Comparison of ENCODE assay signal across 11 mouse cellular contexts in the genomic region with DNA sequence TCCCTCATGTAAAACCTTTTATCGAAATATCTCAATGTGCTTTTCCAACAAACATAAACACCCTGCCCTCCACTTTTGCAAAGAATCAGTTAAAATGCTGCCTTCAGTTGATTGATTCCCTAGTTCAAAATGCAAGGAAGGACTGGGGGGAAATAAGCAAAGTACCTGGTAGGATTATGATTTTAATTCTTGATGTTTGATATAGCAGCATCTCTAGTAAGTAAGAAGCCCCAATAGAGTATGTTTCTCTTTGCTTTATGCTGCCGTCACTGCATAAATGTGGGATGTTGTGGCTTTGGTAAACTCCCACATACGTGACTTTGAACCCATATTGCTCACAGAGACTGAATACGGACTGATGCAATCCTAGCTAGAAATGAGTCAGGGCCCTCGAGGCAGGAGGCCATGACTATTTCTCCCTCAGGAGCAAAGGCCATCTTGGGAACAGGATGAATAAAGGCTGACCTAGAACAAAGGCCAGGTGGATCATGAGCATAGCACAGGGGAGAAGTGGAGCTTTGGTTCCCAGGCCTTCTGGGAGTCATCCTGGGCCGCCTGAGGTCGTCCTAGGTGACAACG.
DNase-seq lines count a peak whose midpoint lies in the region; ATAC-seq and TF ChIP-seq lines count a peak whose summit lies in the region.
"Had no signal": no experiment of that assay in that cellular context is flagged by ENCODE, and none has a peak within 500 bp of the region (broad histone marks: within the 10 kb centered on the region; RNA-seq: fewer than 3 reads in every experiment).

No protein-coding gene starts in this region.

- WGBS in stomach, embryonic 16.5 days: 76% methylated on average over 8 of the region's 8 CpGs

- no peak overlapping the region for H3K4me3 ChIP-seq in gastrocnemius, adult 2 months
- H3K4me3 ChIP-seq in stomach, embryonic 16.5 days (replicated peaks; ENCODE audit: low read length): no peak overlapping the region
- H3K4me3 ChIP-seq: neural tube, embryonic 13.5 days had no signal

- no peaks in the 10 kb centered on the region for H3K9me3 ChIP-seq in stomach, embryonic 16.5 days (replicated peaks; ENCODE audit: control insufficient read depth, low read length)
- H3K9me3 ChIP-seq: neural tube, embryonic 13.5 days had no signal

- ATAC-seq in stomach, embryonic 16.5 days (ENCODE audit: insufficient read depth, low FRiP score): no peak

- peak overlapping the region; percentile 85 for H3K27ac ChIP-seq in gastrocnemius, adult 2 months
- peak overlapping the region; percentile 0; the same call in 1 of the 2 replicates for H3K27ac ChIP-seq in stomach, embryonic 16.5 days (ENCODE audit: low read length)
- H3K27ac ChIP-seq: neural tube, embryonic 13.5 days had no signal

- no peaks in the 10 kb centered on the region for H3K36me3 ChIP-seq in stomach, embryonic 16.5 days (ENCODE audit: control insufficient read depth, insufficient read depth, low read length)
- H3K36me3 ChIP-seq: neural tube, embryonic 13.5 days had no signal

- DNase-seq in gastrocnemius, adult 2 months: no peak
- no peak for DNase-seq in gastrocnemius, adult 18-20 months (ENCODE audit: low spot score)
- peak; percentile 18 to 22 for DNase-seq in lung, adult 18-20 months
- DNase-seq in lung, postnatal 4 days: no peak
- peak; percentile 25 to 41 for DNase-seq in heart, postnatal 36 days
- DNase-seq in thymus, postnatal 0 days (ENCODE audit: low spot score): no peak
- no peak for DNase-seq in adrenal gland, adult (ENCODE audit: inconsistent age in 2 of 2, low spot score in 1 of 2)
- DNase-seq: cerebellum, adult 9-10 months; spleen, adult 18-20 months had no signal

- peaks cover 14% of the 10 kb centered on the region for H3K4me1 ChIP-seq in stomach, embryonic 16.5 days (ENCODE audit: control insufficient read depth, insufficient read depth, low read length)

- H3K4me2 ChIP-seq in stomach, embryonic 16.5 days (ENCODE audit: low read depth, low read length): no peak overlapping the region
- H3K4me2 ChIP-seq: neural tube, embryonic 13.5 days had no signal

- intact Hi-C loops in gastrocnemius, adult 2 months (cut with DNase I): loop anchor here (10.0 kb wide), 4 partner anchors 76 to 346 kb away; no protein-coding TSS in a partner anchor
- intact Hi-C loops in heart, postnatal 36 days (cut with DNase I): loop anchor here (5.0 kb wide), 1 partner anchor 349 kb away; no protein-coding TSS in a partner anchor

- no peak overlapping the region for H3K9ac ChIP-seq in stomach, embryonic 16.5 days (ENCODE audit: low read length)
- H3K9ac ChIP-seq: neural tube, embryonic 13.5 days had no signal

- H3K27me3 ChIP-seq in stomach, embryonic 16.5 days (ENCODE audit: control insufficient read depth, insufficient read depth, low read length): no peaks in the 10 kb centered on the region
- H3K27me3 ChIP-seq: neural tube, embryonic 13.5 days had no signal

- no peak for TF ChIP-seq CTCF in gastrocnemius, adult 2 months (IDR thresholded peaks at IDR 0.05)

Comparison
In these comparisons a context has a peak if more than half of its experiments do, and no peak if none do; other contexts are left out.
1. DNase-seq: peak in lung, adult 18-20 months (2 of 2) and heart, postnatal 36 days (2 of 2); none in gastrocnemius, adult 2 months (single experiment), gastrocnemius, adult 18-20 months (single experiment), lung, postnatal 4 days (0 of 2), thymus, postnatal 0 days (single experiment) and adrenal gland, adult (0 of 2).